Mouse (Mus musculus) heart, postnatal 0 days (tissue): ENCODE data around the gene Skap2. TPM values are rescaled to one million over a fixed set of nuclear protein-coding genes. Genes with fewer than 3 reads are reported as not detected.

Experiments
- ATAC-seq: fragments of 200-750 bp; cut with Nextera tagmentation; 2 replicates; pipeline ENCODE4 v1.8.0; 2017; ENCODE audit warnings: low read depth, moderate number of reproducible peaks, moderate library complexity; ENCODE audit not compliant: insufficient read depth
- DNase-seq: peaks from one replicate; pipeline ENCODE4 v3.0.0-alpha.2; 2016; ENCODE audit warnings: low spot score
- H3K27ac ChIP-seq: fragments of 300-500 bp; sonication (generic); 2 replicates; pipeline ENCODE4 v1.5.1; 2014; ENCODE audit warnings: low read depth, mild to moderate bottlenecking
- H3K27me3 ChIP-seq: fragments of 300-500 bp; sonication (generic); 2 replicates; pipeline ENCODE4 v1.6.1; 2014; ENCODE audit warnings: low read length, mixed read lengths; ENCODE audit not compliant: control insufficient read depth, insufficient read depth
- H3K36me3 ChIP-seq: fragments of 300-500 bp; sonication (generic); replicated peaks from 2 replicates; pipeline ENCODE4 v1.6.1; 2014; ENCODE audit warnings: low read length, mixed read lengths; ENCODE audit not compliant: control insufficient read depth, insufficient read depth
- H3K4me1 ChIP-seq: fragments of 300-500 bp; sonication (generic); 2 replicates; pipeline ENCODE4 v1.6.1; 2014; ENCODE audit warnings: antibody characterized with exemption; ENCODE audit not compliant: control insufficient read depth, insufficient read depth
- H3K4me2 ChIP-seq: fragments of 300-500 bp; sonication (generic); 2 replicates; pipeline ENCODE4 v1.6.1; 2014; ENCODE audit warnings: low read depth, mild to moderate bottlenecking, low read length, moderate library complexity
- H3K4me3 ChIP-seq: fragments of 300-500 bp; sonication (generic); 2 replicates; pipeline ENCODE4 v1.5.1; 2014; ENCODE audit warnings: low read depth, low read length
- H3K9ac ChIP-seq: fragments of 300-500 bp; sonication (generic); replicated peaks from 2 replicates; pipeline ENCODE4 v1.6.1; 2014; ENCODE audit warnings: low read depth, low read length, mixed read lengths
- H3K9me3 ChIP-seq: fragments of 300-500 bp; sonication (generic); replicated peaks from 2 replicates; pipeline ENCODE4 v1.6.1; 2016; ENCODE audit warnings: low read length; ENCODE audit not compliant: control insufficient read depth
- CTCF ChIP-seq: IDR thresholded peaks from 2 replicates; pipeline ENCODE4 v1.5.1; 2016; ENCODE audit warnings: antibody characterized with exemption, control low read depth, low read depth
- EP300 ChIP-seq: IDR thresholded peaks from 2 replicates; pipeline ENCODE4 v1.6.1; 2016; ENCODE audit warnings: antibody characterized with exemption, low read depth
- WGBS: fragments of 180-500 bp; shearing (Covaris S2); extraction: QIAGEN DNeasy Blood & Tissue Kit; methylation state at CpG from one replicate; pipeline ENCODE4 v1.1.7; 2014; 5-methylcytosine and 5-hydroxymethylcytosine counted together
- polyA plus RNA-seq: library from polyadenylated mRNA; unstranded; fragments of >200 nt; fragmentation: Nextera tagmentation; extraction: Ambion mirVana; gene quantifications from 2 replicates; pipeline ENCODE4 v1.2.1, GENCODE M21; 2015
- total RNA-seq: library from RNA; depleted of rRNA; stranded (reverse); fragments of >200 nt; gene quantifications from 2 replicates; pipeline ENCODE4 v1.2.3, GENCODE M21; 2014; ENCODE audit warnings: low replicate concordance

Gene Skap2
- total and polyA plus RNA-seq, 2 experiments from 2014 or later: 10.7 to 13.9 TPM

DNA sequence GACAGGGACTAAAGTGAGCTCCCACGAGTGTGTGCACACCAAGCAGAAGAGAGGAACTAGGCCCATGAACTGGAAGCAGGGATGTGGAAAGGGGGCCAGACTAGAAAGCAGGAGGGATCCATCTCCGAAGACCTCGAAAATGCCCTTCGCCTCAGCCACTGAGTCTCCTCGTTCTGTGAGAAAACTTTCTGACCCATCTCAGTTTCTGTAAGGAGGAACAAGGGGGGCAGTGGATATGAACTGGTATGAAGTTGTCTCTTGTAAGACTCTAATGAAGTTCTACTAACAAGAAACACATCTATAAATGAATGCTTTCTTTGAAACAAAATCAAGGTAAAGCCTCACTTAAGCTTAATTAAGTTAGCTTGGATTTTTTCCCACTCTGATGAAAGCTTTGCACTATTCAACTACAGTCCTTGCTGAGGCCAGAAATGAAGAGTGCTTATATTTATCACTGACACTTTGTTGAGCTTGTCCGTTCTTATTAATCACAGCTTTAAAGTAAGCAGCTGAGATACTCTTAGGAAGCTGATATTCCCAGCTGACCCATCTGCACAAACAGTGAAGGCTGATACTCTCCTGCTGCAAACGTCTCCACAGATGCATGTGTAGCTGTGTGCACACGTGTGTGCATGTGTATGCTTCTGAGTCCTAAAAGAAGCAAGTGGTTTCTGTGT is 113.9 kb downstream of the Skap2 start:
- no peak for DNase-seq
- H3K27ac ChIP-seq: no peak overlapping the region
- 54% methylated on average over 8 of the region's 8 CpGs for WGBS
- H3K4me3 ChIP-seq: no peak overlapping the region
- no peak for ATAC-seq
- no peak overlapping the region for H3K9ac ChIP-seq
- no peaks in the 10 kb centered on the region for H3K9me3 ChIP-seq
- no peaks in the 10 kb centered on the region for H3K36me3 ChIP-seq
- H3K4me1 ChIP-seq: no peaks in the 10 kb centered on the region
- no peaks in the 10 kb centered on the region for H3K27me3 ChIP-seq
- no peak for TF ChIP-seq EP300
- TF ChIP-seq CTCF: no peak
- no peak overlapping the region for H3K4me2 ChIP-seq

- H3K4me3 ChIP-seq: no peak overlapping the region
- ATAC-seq (no peak), DNase-seq (no peak)
- TF ChIP-seq CTCF (no peak), EP300 (no peak)
- no peak overlapping the region for H3K4me2 ChIP-seq
- H3K27me3 ChIP-seq: no peaks in the 10 kb centered on the region
- H3K4me1 ChIP-seq: no peaks in the 10 kb centered on the region
- WGBS: 62% methylated on average over 3 of the region's 3 CpGs
- no peak overlapping the region for H3K27ac ChIP-seq
- H3K9me3 ChIP-seq: no peaks in the 10 kb centered on the region
- no peak overlapping the region for H3K9ac ChIP-seq
- H3K36me3 ChIP-seq: no peaks in the 10 kb centered on the region
Observed at GRCm38 (mm10) chr6:51895753-51896152, 116.6 kb downstream of the Skap2 start.

- Histone ChIP-seq H3K4me3 (no peak overlapping the region), H3K9me3 (no peaks in the 10 kb centered on the region), H3K27ac (no peak overlapping the region), H3K27me3 (no peaks in the 10 kb centered on the region), H3K4me1 (no peaks in the 10 kb centered on the region), H3K9ac (no peak overlapping the region), H3K36me3 (no peaks in the 10 kb centered on the region), H3K4me2 (no peak overlapping the region)
- DNase-seq (no peak), ATAC-seq (no peak)
- TF ChIP-seq EP300 (no peak), CTCF (no peak)
- 68% methylated on average over 3 of the region's 3 CpGs for WGBS
Observed at GRCm38 (mm10) chr6:51894717-51895116, 117.6 kb downstream of the Skap2 start.

DNA sequence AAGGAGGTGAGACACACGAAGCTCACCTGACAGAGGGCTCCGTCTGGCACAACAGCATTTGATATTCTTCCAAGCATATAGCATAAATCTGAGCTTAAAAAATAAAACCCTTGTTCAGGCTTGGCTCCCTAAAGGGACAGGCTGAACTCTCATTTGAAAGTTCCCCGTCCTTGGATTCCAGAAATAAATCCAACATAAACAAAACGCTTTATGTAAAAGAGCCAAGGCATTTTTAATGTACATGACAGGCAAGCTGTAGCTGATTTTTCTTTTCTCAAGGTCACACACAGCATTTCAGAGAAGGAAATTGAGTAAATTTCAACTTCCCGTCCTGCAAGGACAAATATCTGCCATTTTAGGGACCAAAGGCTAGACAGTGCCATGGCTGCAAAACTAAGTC is 122.0 kb downstream of the Skap2 start:
- WGBS: 60% methylated on average over 5 of the region's 5 CpGs
- no peak overlapping the region for H3K9ac ChIP-seq
- H3K4me2 ChIP-seq: no peak overlapping the region
- no peaks in the 10 kb centered on the region for H3K9me3 ChIP-seq
- DNase-seq (no peak), ATAC-seq (no peak)
- H3K27ac ChIP-seq: no peak overlapping the region
- H3K36me3 ChIP-seq: no peaks in the 10 kb centered on the region
- no peaks in the 10 kb centered on the region for H3K4me1 ChIP-seq
- no peaks in the 10 kb centered on the region for H3K27me3 ChIP-seq
- TF ChIP-seq CTCF: no peak
- TF ChIP-seq EP300: no peak
- no peak overlapping the region for H3K4me3 ChIP-seq

GRCm38 (mm10) chr6:51889824-51890223 is 122.5 kb downstream of the Skap2 start:
- H3K27me3 ChIP-seq: no peaks in the 10 kb centered on the region
- no peak overlapping the region for H3K4me3 ChIP-seq
- H3K9me3 ChIP-seq: no peaks in the 10 kb centered on the region
- no peak overlapping the region for H3K4me2 ChIP-seq
- no peak for TF ChIP-seq EP300
- TF ChIP-seq CTCF: no peak
- WGBS: 54% methylated on average over 4 of the region's 4 CpGs
- DNase-seq (no peak), ATAC-seq (no peak)
- no peak overlapping the region for H3K27ac ChIP-seq
- no peak overlapping the region for H3K9ac ChIP-seq
- H3K4me1 ChIP-seq: no peaks in the 10 kb centered on the region
- H3K36me3 ChIP-seq: no peaks in the 10 kb centered on the region

GRCm38 (mm10) chr6:51886902-51887431 is 125.4 kb downstream of the Skap2 start:
- ATAC-seq (no peak), DNase-seq (peak; percentile 38)
- no peak overlapping the region for H3K4me2 ChIP-seq
- no peaks in the 10 kb centered on the region for H3K9me3 ChIP-seq
- WGBS: 18% methylated on average over 3 of the region's 3 CpGs
- no peak for TF ChIP-seq EP300
- no peaks in the 10 kb centered on the region for H3K27me3 ChIP-seq
- H3K27ac ChIP-seq: peak overlapping the region; percentile 48
- no peaks in the 10 kb centered on the region for H3K4me1 ChIP-seq
- H3K36me3 ChIP-seq: no peaks in the 10 kb centered on the region
- H3K9ac ChIP-seq: no peak overlapping the region
- H3K4me3 ChIP-seq: no peak overlapping the region
